Mouse (Mus musculus) heart, postnatal 0 days (tissue): ENCODE data around the gene Gm45021.

Experiments
- CTCF ChIP-seq: IDR thresholded peaks from 2 replicates; pipeline ENCODE4 v1.5.1; 2016; ENCODE audit warnings: antibody characterized with exemption, control low read depth, low read depth
- EP300 ChIP-seq: IDR thresholded peaks from 2 replicates; pipeline ENCODE4 v1.6.1; 2016; ENCODE audit warnings: antibody characterized with exemption, low read depth

GRCm38 (mm10) chr6:48613464-48613863, 24.1 kb downstream of the Gm45021 start:
- TF ChIP-seq CTCF, result no peak
- TF ChIP-seq EP300, result no peak
